Mouse (Mus musculus): Measurements from ENCODE around the gene Gtf2f1. TPM values are rescaled to one million over a fixed set of nuclear protein-coding genes. Genes with fewer than 3 reads are reported as not detected.
A peak's percentile ranks its signal among the peaks of the same experiment; 100 is the strongest.

Gene Gtf2f1
- polyA plus RNA-seq, 1 experiment: 40.8 TPM

GRCm38 (mm10) chr17:56997029-56997667, 13.9 kb downstream of the Gtf2f1 start, which contains the start of gene Alkbh7:
TSS of gene Alkbh7 (plus strand) at chr17:56997339.
- peaks cover 15% of the 10 kb centered on the region; the same call in 1 of the 2 replicates for H3K36me3 ChIP-seq (ENCODE audit: control insufficient read depth, insufficient read depth, low read length)
- H3K27ac ChIP-seq (ENCODE audit: control insufficient read depth, insufficient read depth, low read length): no peak within 1 kb of the TSS
- WGBS: under 1% methylated on average over 38 of the region's 38 CpGs
- no peaks in the 10 kb centered on the region for H3K27me3 ChIP-seq (ENCODE audit: control insufficient read depth, insufficient read depth, low read length)
- peaks cover 5% of the 10 kb centered on the region for H3K4me1 ChIP-seq (replicated peaks; ENCODE audit: control insufficient read depth, insufficient read depth, low read length)
- TF ChIP-seq CTCF (IDR thresholded peaks at IDR 0.05; ENCODE audit: borderline replicate concordance, control insufficient read depth, extremely low read depth, insufficient read depth, low read length, poor library complexity) (0 out of 2 replicates have a peak, but pooled peaks have one; percentile 48), POLR2A (IDR thresholded peaks at IDR 0.05; ENCODE audit: control insufficient read depth, extremely low read depth, insufficient read depth, low read length, poor library complexity) (no peak)
- DNase-seq: peak; percentile 94
- H3K4me3 ChIP-seq (ENCODE audit: control insufficient read depth, insufficient read depth, low read length): peak within 1 kb of the TSS; percentile 62

GRCm38 (mm10) chr17:56996506-56996905, 14.6 kb downstream of the Gtf2f1 start:
- peaks cover 15% of the 10 kb centered on the region; the same call in 1 of the 2 replicates for H3K36me3 ChIP-seq (ENCODE audit: control insufficient read depth, insufficient read depth, low read length)
- WGBS: 76% methylated on average over 2 of the region's 2 CpGs
- peaks cover 5% of the 10 kb centered on the region for H3K4me1 ChIP-seq (replicated peaks; ENCODE audit: control insufficient read depth, insufficient read depth, low read length)
- no peak for DNase-seq
- H3K27ac ChIP-seq (ENCODE audit: control insufficient read depth, insufficient read depth, low read length): no peak overlapping the region
- TF ChIP-seq POLR2A (IDR thresholded peaks at IDR 0.05; ENCODE audit: control insufficient read depth, extremely low read depth, insufficient read depth, low read length, poor library complexity): no peak
- no peak for TF ChIP-seq CTCF (IDR thresholded peaks at IDR 0.05; ENCODE audit: borderline replicate concordance, control insufficient read depth, extremely low read depth, insufficient read depth, low read length, poor library complexity)
- H3K27me3 ChIP-seq (ENCODE audit: control insufficient read depth, insufficient read depth, low read length): no peaks in the 10 kb centered on the region
- no peak overlapping the region for H3K4me3 ChIP-seq (ENCODE audit: control insufficient read depth, insufficient read depth, low read length)

- peaks cover 15% of the 10 kb centered on the region; the same call in 1 of the 2 replicates for H3K36me3 ChIP-seq (ENCODE audit: control insufficient read depth, insufficient read depth, low read length)
These were observed 16.0 kb downstream of the Gtf2f1 start for GRCm38 (mm10) chr17:56995046-56995445.

GRCm38 (mm10) chr17:56990966-56991365, 20.1 kb downstream of the Gtf2f1 start:
- 77% methylated on average over 2 of the region's 2 CpGs for whole genome bisulfite sequencing

More at GRCm38 (mm10) chr17:56995046-56995445, 16.0 kb downstream of the Gtf2f1 start:
- TF ChIP-seq CTCF (IDR thresholded peaks at IDR 0.05; ENCODE audit: borderline replicate concordance, control insufficient read depth, extremely low read depth, insufficient read depth, low read length, poor library complexity) (no peak), POLR2A (IDR thresholded peaks at IDR 0.05; ENCODE audit: control insufficient read depth, extremely low read depth, insufficient read depth, low read length, poor library complexity) (no peak)
- no peak overlapping the region for H3K4me3 ChIP-seq (ENCODE audit: control insufficient read depth, insufficient read depth, low read length)
- no peak for DNase-seq
- H3K27ac ChIP-seq (ENCODE audit: control insufficient read depth, insufficient read depth, low read length): no peak overlapping the region
- no peaks in the 10 kb centered on the region for H3K27me3 ChIP-seq (ENCODE audit: control insufficient read depth, insufficient read depth, low read length)
- peaks cover 10% of the 10 kb centered on the region for H3K4me1 ChIP-seq (replicated peaks; ENCODE audit: control insufficient read depth, insufficient read depth, low read length)
- WGBS: 93% methylated on average over 8 of the region's 8 CpGs

GRCm38 (mm10) chr17:56990115-56990746, 20.9 kb downstream of the Gtf2f1 start, which contains the start of gene Clpp:
TSS of gene Clpp (plus strand) at chr17:56990305.
- Histone ChIP-seq H3K36me3 (ENCODE audit: control insufficient read depth, insufficient read depth, low read length) (peaks cover 9% of the 10 kb centered on the region; the same call in 1 of the 2 replicates), H3K27ac (ENCODE audit: control insufficient read depth, insufficient read depth, low read length) (peak within 1 kb of the TSS; percentile 51), H3K27me3 (ENCODE audit: control insufficient read depth, insufficient read depth, low read length) (no peaks in the 10 kb centered on the region), H3K4me3 (ENCODE audit: control insufficient read depth, insufficient read depth, low read length) (peak within 1 kb of the TSS; percentile 81), H3K4me1 (replicated peaks; ENCODE audit: control insufficient read depth, insufficient read depth, low read length) (peaks cover 5% of the 10 kb centered on the region)
- DNase-seq: peak; percentile 97
- TF ChIP-seq POLR2A (IDR thresholded peaks at IDR 0.05; ENCODE audit: control insufficient read depth, extremely low read depth, insufficient read depth, low read length, poor library complexity): peak; percentile 70; the same call in 1 of the 2 replicates
- 0 out of 2 replicates have a peak, but pooled peaks have one; percentile 8 for TF ChIP-seq CTCF (IDR thresholded peaks at IDR 0.05; ENCODE audit: borderline replicate concordance, control insufficient read depth, extremely low read depth, insufficient read depth, low read length, poor library complexity)
- WGBS: under 1% methylated on average over 52 of the region's 52 CpGs

More at GRCm38 (mm10) chr17:56990966-56991365, 20.1 kb downstream of the Gtf2f1 start:
- Histone ChIP-seq H3K27ac (ENCODE audit: control insufficient read depth, insufficient read depth, low read length) (no peak overlapping the region), H3K4me3 (ENCODE audit: control insufficient read depth, insufficient read depth, low read length) (peak overlapping the region; percentile 13), H3K27me3 (ENCODE audit: control insufficient read depth, insufficient read depth, low read length) (no peaks in the 10 kb centered on the region), H3K4me1 (replicated peaks; ENCODE audit: control insufficient read depth, insufficient read depth, low read length) (peaks cover 5% of the 10 kb centered on the region), H3K36me3 (ENCODE audit: control insufficient read depth, insufficient read depth, low read length) (peaks cover 12% of the 10 kb centered on the region; the same call in 1 of the 2 replicates)
- TF ChIP-seq CTCF (IDR thresholded peaks at IDR 0.05; ENCODE audit: borderline replicate concordance, control insufficient read depth, extremely low read depth, insufficient read depth, low read length, poor library complexity) (no peak), POLR2A (IDR thresholded peaks at IDR 0.05; ENCODE audit: control insufficient read depth, extremely low read depth, insufficient read depth, low read length, poor library complexity) (no peak)
- no peak for DNase-seq

GRCm38 (mm10) chr17:56989467-56990114, 21.5 kb downstream of the Gtf2f1 start:
- H3K36me3 ChIP-seq (ENCODE audit: control insufficient read depth, insufficient read depth, low read length): peaks cover 9% of the 10 kb centered on the region; the same call in 1 of the 2 replicates
- H3K27me3 ChIP-seq (ENCODE audit: control insufficient read depth, insufficient read depth, low read length): no peaks in the 10 kb centered on the region
- peaks cover 5% of the 10 kb centered on the region for H3K4me1 ChIP-seq (replicated peaks; ENCODE audit: control insufficient read depth, insufficient read depth, low read length)
- DNase-seq: peak; percentile 31
- H3K27ac ChIP-seq (ENCODE audit: control insufficient read depth, insufficient read depth, low read length): no peak overlapping the region
- peak overlapping the region; percentile 81 for H3K4me3 ChIP-seq (ENCODE audit: control insufficient read depth, insufficient read depth, low read length)
- under 1% methylated on average over 25 of the region's 25 CpGs for WGBS
- TF ChIP-seq POLR2A (IDR thresholded peaks at IDR 0.05; ENCODE audit: control insufficient read depth, extremely low read depth, insufficient read depth, low read length, poor library complexity) (no peak), CTCF (IDR thresholded peaks at IDR 0.05; ENCODE audit: borderline replicate concordance, control insufficient read depth, extremely low read depth, insufficient read depth, low read length, poor library complexity) (no peak)

All from thymus, adult 2 months (tissue).